Comparison of ENCODE assay signal across 1 mouse cellular context in genomic region chr7:17025896-17026622, GRCm38 (mm10).
A peak's percentile ranks its signal among the peaks of the same experiment; 100 is the strongest.
TF ChIP-seq lines count a peak whose summit lies in the region.

No protein-coding gene starts in this region.

TF ChIP-seq in CH12.LX, 34 proteins besides CTCF, POLR2A, EP300 and RAD21 (continued from another document):
- TF ChIP-seq ZMIZ1 (IDR thresholded peaks at IDR 0.05; ENCODE audit: low read depth, low read length) (no peak), ETS1 (conservative IDR thresholded peaks at IDR 0.05; ENCODE audit: low read depth, low read length) (no peak), MAFK (IDR thresholded peaks at IDR 0.05; ENCODE audit: insufficient replicate concordance, low read length) (no peak), ELF1 (IDR thresholded peaks at IDR 0.05; ENCODE audit: low read depth, low read length) (peak; percentile 23; the same call in 1 of the 2 replicates), NRF1 (IDR thresholded peaks at IDR 0.05; ENCODE audit: low read depth, low read length) (no peak), ZKSCAN1 (IDR thresholded peaks at IDR 0.05; ENCODE audit: borderline replicate concordance, low read depth, low read length) (no peak), SMC3 (IDR thresholded peaks at IDR 0.05; ENCODE audit: low read depth, low read length) (no peak), UBTF (IDR thresholded peaks at IDR 0.05; ENCODE audit: low read depth, low read length) (no peak), GABPA (IDR thresholded peaks at IDR 0.05; ENCODE audit: insufficient replicate concordance, low read depth, low read length) (no peak), JUND (conservative IDR thresholded peaks at IDR 0.05; ENCODE audit: low read depth, low read length) (no peak), MYC (IDR thresholded peaks at IDR 0.05; ENCODE audit: low read depth, low read length) (peak; percentile 87), MAZ (IDR thresholded peaks at IDR 0.05; ENCODE audit: low read depth, low read length) (no peak), MAX (IDR thresholded peaks at IDR 0.05; ENCODE audit: low read length) (peak; percentile 79; the same call in 1 of the 2 replicates), ZNF384 (IDR thresholded peaks at IDR 0.05; ENCODE audit: low read depth, low read length) (no peak), HCFC1 (IDR thresholded peaks at IDR 0.05; ENCODE audit: low read depth, low read length) (no peak), MEF2A (IDR thresholded peaks at IDR 0.05; ENCODE audit: borderline replicate concordance, low read depth, low read length) (no peak)
